Mouse (Mus musculus) neural tube, embryonic 14.5 days (tissue): Measurements from ENCODE around the gene Rtn1. TPM values are rescaled to one million over a fixed set of nuclear protein-coding genes. Genes with fewer than 3 reads are reported as not detected.
A peak's percentile ranks its signal among the peaks of the same experiment; 100 is the strongest.

ENCODE experiments used
- ATAC-seq: fragments of 200-750 bp; cut with Nextera tagmentation; 2 replicates; pipeline ENCODE4 v1.8.0; 2017; ENCODE audit warnings: low read depth, mild to moderate bottlenecking, moderate TSS enrichment, moderate library complexity
- H3K27ac ChIP-seq: fragments of 300-500 bp; sonication (generic); 2 replicates; pipeline ENCODE4 v1.5.1; 2014; ENCODE audit warnings: low read depth, mild to moderate bottlenecking, control low read depth, low read length, moderate library complexity, mixed read lengths
- H3K27me3 ChIP-seq: fragments of 300-500 bp; sonication (generic); 2 replicates; pipeline ENCODE4 v1.6.1; 2014; ENCODE audit warnings: low read length; ENCODE audit not compliant: control insufficient read depth, insufficient read depth
- H3K36me3 ChIP-seq: fragments of 300-500 bp; sonication (generic); 2 replicates; pipeline ENCODE4 v1.6.1; 2014; ENCODE audit warnings: low read length, mixed read lengths; ENCODE audit not compliant: control insufficient read depth, insufficient read depth
- H3K4me1 ChIP-seq: fragments of 300-500 bp; sonication (generic); 2 replicates; pipeline ENCODE4 v1.6.1; 2014; ENCODE audit warnings: low read length; ENCODE audit not compliant: control insufficient read depth, insufficient read depth
- H3K4me2 ChIP-seq: fragments of 300-500 bp; sonication (generic); 2 replicates; pipeline ENCODE4 v1.6.1; 2014; ENCODE audit warnings: mild to moderate bottlenecking, low read depth, low read length, control low read depth
- H3K4me3 ChIP-seq: fragments of 300-500 bp; sonication (generic); 2 replicates; pipeline ENCODE4 v1.5.1; 2014; ENCODE audit warnings: low read depth, low read length, control low read depth, mixed read lengths
- H3K9ac ChIP-seq: fragments of 300-500 bp; sonication (generic); replicated peaks from 2 replicates; pipeline ENCODE4 v1.6.1; 2014; ENCODE audit warnings: low read depth, mild to moderate bottlenecking, control low read depth, low read length, mixed read lengths
- H3K9me3 ChIP-seq: fragments of 300-500 bp; sonication (generic); 2 replicates; pipeline ENCODE4 v1.6.1; 2016; ENCODE audit warnings: low read length; ENCODE audit not compliant: control insufficient read depth
- WGBS: fragments of 180-500 bp; shearing (Covaris S2); extraction: QIAGEN DNeasy Blood & Tissue Kit; methylation state at CpG from one replicate; pipeline ENCODE4 v1.1.7; 2014; 5-methylcytosine and 5-hydroxymethylcytosine counted together
- polyA plus RNA-seq: library from polyadenylated mRNA; unstranded; fragments of >200 nt; fragmentation: Nextera tagmentation; extraction: Ambion mirVana; gene quantifications from 2 replicates; pipeline ENCODE4 v1.2.1, GENCODE M21; 2014

Rtn1 gene
- polyA plus RNA-seq, 1 experiment from 2014 or later = 3,331 TPM

DNA sequence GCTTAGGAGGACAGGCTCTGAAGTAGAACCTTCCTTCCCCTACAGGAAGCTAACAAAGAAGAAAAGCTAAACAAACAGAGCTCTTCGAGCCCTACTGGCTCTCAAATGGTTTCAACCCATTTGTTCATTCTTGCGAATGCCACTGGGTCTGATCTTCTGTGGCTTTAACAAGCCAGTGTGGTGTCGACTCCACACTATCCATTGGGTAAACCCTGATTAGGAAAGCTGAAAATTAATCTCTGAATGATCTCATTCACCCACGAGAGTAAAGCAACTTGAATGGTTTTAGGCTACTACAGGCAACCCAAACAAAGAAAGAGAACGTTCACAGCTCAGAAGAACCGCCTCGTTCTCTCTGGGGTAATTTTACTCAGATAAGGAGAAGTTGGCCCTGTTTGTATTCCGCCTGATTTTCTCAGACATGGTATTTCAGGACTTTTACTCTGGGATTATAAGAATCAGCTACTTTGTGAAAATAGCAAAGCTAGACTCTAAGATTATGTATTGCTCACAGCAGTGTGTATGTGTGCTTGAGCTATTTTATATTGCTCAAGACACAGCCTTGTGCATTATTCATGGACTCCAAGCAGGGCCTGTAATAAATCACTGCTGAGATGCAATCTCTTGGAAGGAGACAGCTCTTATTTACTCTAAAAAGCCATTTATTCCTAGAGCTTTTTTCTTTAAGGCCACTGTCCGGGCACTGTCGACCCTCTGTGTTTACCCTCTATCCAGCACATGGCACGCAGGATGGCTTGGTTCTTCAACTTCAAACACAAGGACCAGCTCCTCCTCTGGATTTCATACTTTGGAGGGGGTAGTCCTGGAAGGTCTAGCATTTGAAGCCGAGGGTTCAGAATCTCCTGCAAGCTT, 43.4 kb downstream of the Rtn1 start:
- ATAC-seq = peak; percentile 83
- Histone ChIP-seq H3K4me2 (no peak overlapping the region), H3K9me3 (no peaks in the 10 kb centered on the region), H3K4me3 (no peak overlapping the region), H3K4me1 (peaks cover 16% of the 10 kb centered on the region), H3K9ac (no peak overlapping the region), H3K27me3 (no peaks in the 10 kb centered on the region), H3K36me3 (no peaks in the 10 kb centered on the region), H3K27ac (peak overlapping the region; percentile 70)
- WGBS = 19% methylated on average over 12 of the region's 12 CpGs

DNA sequence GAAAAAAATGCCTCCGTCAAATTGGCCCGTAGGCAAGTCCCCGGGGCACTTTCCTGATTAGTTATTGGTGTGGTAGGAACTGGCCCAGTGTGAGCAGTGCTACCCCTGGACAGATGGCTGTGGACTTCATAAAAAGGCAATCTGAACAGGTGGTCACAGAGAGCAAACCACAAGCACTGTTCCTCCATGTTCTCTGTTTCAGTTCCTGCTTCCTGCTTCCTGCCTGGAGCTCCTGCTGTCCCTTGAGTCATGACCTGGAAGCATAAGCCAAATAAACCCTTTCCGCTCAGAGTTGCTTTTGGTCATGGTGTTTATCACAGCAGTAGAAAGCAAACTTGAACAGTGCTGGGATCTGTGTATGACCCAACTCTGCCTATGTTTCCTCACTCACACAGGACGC, 44.3 kb downstream of the Rtn1 start:
- Histone ChIP-seq H3K36me3 (no peaks in the 10 kb centered on the region), H3K9ac (no peak overlapping the region), H3K4me1 (peaks cover 16% of the 10 kb centered on the region), H3K4me3 (no peak overlapping the region), H3K27ac (peak overlapping the region; percentile 70; the same call in 1 of the 2 replicates), H3K27me3 (no peaks in the 10 kb centered on the region), H3K9me3 (no peaks in the 10 kb centered on the region), H3K4me2 (no peak overlapping the region)
- 70% methylated on average over 5 of the region's 5 CpGs for WGBS
- no peak for ATAC-seq

DNA sequence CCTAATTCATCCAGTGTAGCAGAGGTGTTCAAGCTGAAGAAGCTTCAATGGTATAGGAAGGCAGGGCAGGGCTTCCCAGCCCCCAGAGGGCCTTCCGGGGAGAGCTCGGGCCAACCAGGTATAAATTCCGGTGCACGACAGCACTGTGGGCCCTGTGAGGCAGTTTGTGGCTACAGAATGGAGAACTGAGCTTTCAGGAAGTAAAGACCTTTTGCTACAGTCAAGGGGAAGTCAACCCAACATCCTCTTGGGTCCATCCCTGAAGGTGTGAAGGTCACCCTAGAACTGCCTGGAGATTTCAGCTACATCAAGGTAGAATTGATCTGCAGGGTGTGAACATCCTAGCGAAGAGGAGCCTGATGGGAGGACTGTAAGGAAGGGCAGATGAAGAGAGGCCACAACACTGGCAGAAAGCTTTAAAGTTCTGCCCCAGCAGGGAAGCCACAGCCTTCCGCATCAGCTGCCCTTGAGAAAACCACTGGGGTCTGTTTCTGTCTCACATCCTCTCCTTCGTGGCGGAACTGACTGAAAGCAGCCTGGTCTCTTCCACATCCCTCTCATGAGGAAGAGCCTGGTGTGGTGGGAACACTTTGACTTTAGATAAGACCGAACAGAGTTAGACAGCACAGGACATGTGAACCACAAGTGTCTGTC, 47.0 kb downstream of the Rtn1 start:
- WGBS = 72% methylated on average over 9 of the region's 9 CpGs
- H3K9me3 ChIP-seq = no peaks in the 10 kb centered on the region

DNA sequence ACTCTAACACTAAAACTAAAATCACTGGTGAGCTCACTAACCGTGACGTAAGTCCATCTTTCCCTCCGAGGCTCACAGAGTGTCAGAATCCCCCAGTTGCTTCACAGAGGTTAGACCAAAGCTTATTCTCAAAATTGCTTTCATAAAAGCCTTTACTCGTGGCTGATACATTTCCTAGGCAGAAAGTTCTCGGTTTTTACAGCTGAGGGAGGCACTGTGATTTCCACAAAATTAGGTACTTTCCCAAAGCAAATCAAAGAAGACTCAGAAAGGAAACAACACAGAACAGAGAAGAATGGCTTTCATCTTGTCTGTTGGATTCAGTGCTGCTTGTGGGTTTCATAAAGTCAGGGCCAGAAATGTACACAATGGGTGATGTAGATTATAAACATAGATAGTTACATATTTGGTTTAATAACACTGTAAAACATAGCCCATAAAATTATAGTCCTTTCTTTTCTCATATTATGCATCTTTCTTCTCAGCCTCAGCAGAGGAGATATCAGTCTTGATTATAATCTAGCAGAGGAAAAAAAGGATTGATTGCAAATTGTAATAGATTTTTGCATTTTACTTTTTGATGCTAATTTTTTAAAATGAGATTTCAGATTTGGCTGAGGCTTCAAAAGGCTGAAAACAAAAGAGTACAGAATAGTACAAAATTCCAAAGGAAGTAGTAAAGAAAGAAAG, 47.8 kb downstream of the Rtn1 start:
- Histone ChIP-seq H3K4me2 (no peak overlapping the region), H3K9me3 (no peaks in the 10 kb centered on the region), H3K9ac (no peak overlapping the region), H3K4me3 (no peak overlapping the region), H3K27me3 (no peaks in the 10 kb centered on the region), H3K36me3 (no peaks in the 10 kb centered on the region), H3K27ac (no peak overlapping the region), H3K4me1 (peaks cover 11% of the 10 kb centered on the region)
- no peak for ATAC-seq
- WGBS = 73% methylated on average over 5 of the region's 5 CpGs

More for the DNA sequence above, 47.0 kb downstream of the Rtn1 start:
- ATAC-seq = no peak
- Histone ChIP-seq H3K36me3 (no peaks in the 10 kb centered on the region), H3K4me3 (no peak overlapping the region), H3K27me3 (no peaks in the 10 kb centered on the region), H3K4me2 (no peak overlapping the region), H3K9ac (no peak overlapping the region), H3K27ac (no peak overlapping the region), H3K4me1 (peaks cover 16% of the 10 kb centered on the region)

DNA sequence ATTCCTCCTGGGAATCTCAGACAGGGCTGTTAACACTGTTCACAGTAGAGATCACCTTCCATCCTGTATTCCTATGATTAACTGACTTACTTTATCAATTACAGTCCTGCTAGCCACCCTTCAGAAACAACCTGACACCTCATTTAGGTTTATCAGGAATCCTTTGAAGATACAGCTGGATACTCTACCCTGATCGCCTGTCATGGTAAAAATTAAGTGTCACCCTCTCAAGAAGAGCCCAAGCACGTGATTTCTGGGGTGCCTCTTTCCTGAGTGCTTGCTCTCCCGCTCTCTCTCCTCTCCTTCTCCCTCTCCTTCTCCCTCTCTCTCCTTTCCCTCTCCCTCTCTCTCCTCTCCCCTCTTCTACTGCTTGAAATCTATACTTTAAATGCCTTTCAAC, 49.0 kb downstream of the Rtn1 start:
- WGBS = 73% methylated on average over 3 of the region's 3 CpGs

DNA sequence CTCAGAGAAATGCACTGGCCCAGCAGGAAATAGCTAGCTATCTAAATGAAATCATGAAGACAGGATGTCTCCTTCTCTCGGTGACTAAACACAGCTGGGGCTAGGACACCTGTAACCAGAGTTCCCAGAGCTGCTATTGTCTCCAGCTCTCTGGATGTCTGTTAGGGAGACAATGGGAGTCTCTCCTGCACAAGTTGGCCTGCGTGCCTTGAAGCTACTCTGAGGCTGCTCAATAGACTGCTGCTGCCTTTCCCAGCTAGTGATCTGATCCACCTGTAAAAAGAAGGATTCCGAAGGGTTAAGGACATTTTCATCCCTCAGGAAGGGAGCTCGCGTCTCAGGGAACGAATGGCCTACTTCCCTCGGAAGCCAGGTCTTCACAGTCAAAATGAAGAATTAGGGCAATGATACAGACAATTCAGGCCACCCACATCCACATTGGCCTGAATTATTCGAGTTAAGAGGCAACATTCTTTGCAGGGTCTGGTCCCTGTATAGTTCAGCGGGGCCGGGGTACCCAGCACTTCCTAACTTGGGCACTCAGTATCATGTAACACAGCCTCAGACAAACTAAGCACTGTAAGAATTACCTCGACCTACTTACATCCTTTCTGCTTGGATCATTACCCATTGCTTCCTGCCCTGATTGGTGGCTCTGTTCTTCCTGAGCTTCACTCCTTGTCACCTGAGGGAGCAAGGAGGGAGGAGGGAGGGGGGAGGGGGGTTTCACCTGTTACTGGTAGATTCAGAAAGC, 51.0 kb downstream of the Rtn1 start:
- ATAC-seq = no peak
- no peaks in the 10 kb centered on the region for H3K27me3 ChIP-seq
- no peaks in the 10 kb centered on the region for H3K9me3 ChIP-seq
- H3K4me1 ChIP-seq = no peaks in the 10 kb centered on the region
- WGBS = 42% methylated on average over 11 of the region's 11 CpGs
- H3K9ac ChIP-seq = no peak overlapping the region
- no peak overlapping the region for H3K4me3 ChIP-seq
- H3K36me3 ChIP-seq = no peaks in the 10 kb centered on the region
- no peak overlapping the region for H3K4me2 ChIP-seq
- H3K27ac ChIP-seq = no peak overlapping the region

More for the DNA sequence above, 49.0 kb downstream of the Rtn1 start:
- Histone ChIP-seq H3K9ac (no peak overlapping the region), H3K4me3 (no peak overlapping the region), H3K27me3 (no peaks in the 10 kb centered on the region), H3K36me3 (no peaks in the 10 kb centered on the region), H3K27ac (no peak overlapping the region), H3K4me1 (peaks cover under 1% of the 10 kb centered on the region; the same call in 1 of the 2 replicates), H3K9me3 (no peaks in the 10 kb centered on the region), H3K4me2 (no peak overlapping the region)
- ATAC-seq = no peak

DNA sequence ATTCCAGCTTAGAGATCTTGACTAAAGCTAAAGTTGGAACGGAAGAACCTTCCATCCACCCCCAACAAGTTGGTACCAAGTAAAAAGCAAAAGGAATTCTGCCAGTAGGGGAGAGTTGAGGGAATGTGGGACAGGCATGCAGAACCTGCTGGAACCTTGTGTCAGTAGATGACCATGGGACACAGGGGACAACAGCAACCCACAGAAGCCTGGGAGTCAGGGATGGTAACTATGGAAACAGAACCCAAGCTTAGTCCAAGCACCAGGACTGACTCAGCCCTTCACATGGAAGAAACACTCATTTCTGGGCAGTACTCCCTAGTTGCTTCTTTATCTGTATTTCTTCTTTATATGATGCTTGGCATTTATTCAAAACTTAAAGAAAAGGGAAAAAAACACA, 54.6 kb downstream of the Rtn1 start:
- H3K9ac ChIP-seq = no peak overlapping the region
- no peaks in the 10 kb centered on the region for H3K4me1 ChIP-seq
- H3K4me3 ChIP-seq = no peak overlapping the region
- no peaks in the 10 kb centered on the region for H3K27me3 ChIP-seq
- H3K9me3 ChIP-seq = no peaks in the 10 kb centered on the region
- 97% methylated on average over 1 of the region's 1 CpGs for WGBS
- no peak overlapping the region for H3K27ac ChIP-seq
- H3K4me2 ChIP-seq = no peak overlapping the region
- H3K36me3 ChIP-seq = no peaks in the 10 kb centered on the region
- ATAC-seq = no peak

DNA sequence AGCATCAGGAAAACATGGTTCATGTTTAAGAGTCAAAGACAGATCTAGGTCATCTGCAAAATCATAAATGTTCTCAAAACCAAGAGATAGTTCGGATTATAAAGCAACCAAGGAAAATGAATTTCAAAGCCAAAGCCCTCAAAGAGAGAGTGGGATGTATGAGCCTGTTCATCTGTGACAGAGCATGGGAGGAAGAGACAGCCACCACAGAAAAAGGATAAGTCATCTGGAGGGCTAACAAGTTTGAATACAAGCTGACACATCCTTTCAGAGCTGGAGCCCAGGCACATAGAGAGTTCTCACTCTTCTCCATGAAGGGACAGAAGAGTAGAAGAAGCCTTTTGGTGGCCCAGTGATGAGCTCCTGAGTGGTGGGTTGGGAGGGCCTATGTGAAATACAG, 55.3 kb downstream of the Rtn1 start:
- WGBS = 94% methylated on average over 1 of the region's 1 CpGs
- H3K4me2 ChIP-seq = no peak overlapping the region
- no peak overlapping the region for H3K27ac ChIP-seq
- no peaks in the 10 kb centered on the region for H3K36me3 ChIP-seq
- ATAC-seq = no peak
- H3K4me1 ChIP-seq = no peaks in the 10 kb centered on the region
- no peak overlapping the region for H3K9ac ChIP-seq
- H3K27me3 ChIP-seq = no peaks in the 10 kb centered on the region
- H3K9me3 ChIP-seq = no peaks in the 10 kb centered on the region
- no peak overlapping the region for H3K4me3 ChIP-seq
